Mouse (Mus musculus): ENCODE results near the gene Apeh.

DNA sequence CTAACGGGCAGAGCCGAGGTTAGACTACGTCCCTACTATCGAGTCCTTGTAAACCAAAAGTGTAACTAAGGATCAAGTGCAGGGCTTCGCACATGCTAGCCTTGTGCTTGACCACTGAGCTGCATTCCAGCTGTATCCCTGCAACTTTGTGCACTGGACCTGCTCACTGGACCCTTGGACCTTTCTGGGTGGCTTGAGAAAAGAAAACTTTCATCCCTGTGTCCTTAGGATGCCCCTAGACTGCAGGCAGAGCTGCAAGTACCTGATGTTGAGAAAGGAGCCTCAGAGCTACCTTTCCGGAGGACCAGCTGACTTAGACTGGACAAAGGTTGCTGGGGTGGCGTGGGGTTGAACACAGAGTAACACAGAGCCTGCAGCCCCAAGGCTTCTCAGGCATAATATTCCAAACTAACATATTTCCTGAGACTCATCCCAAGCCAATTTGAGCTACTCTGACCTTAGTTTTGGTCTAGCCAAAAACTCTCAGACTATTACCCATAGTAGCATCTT, 3.7 kb downstream of the Apeh start:
- TF ChIP-seq CTCF (IDR thresholded peaks at IDR 0.05; ENCODE audit: insufficient read depth, low read length) (no peak), POLR2A (IDR thresholded peaks at IDR 0.05; ENCODE audit: borderline replicate concordance, extremely low read depth, low read depth, low read length) (no peak)

Measured in lung, adult 2 months (tissue).